Mouse (Mus musculus) small intestine, adult 2 months (tissue): Measurements from ENCODE around the gene Ptpn23.

ENCODE experiments used
- CTCF ChIP-seq: fragments of 200-500 bp; IDR thresholded peaks from 2 replicates; pipeline ENCODE4 v1.5.1; 2012; ENCODE audit warnings: low read depth, mild to moderate bottlenecking, control low read depth, inconsistent platforms, low read length, moderate library complexity, mixed read lengths; ENCODE audit not compliant: insufficient replicate concordance, insufficient read length; ENCODE audit errors: extremely low read depth
- POLR2A ChIP-seq: fragments of 200-500 bp; IDR thresholded peaks from 2 replicates; pipeline ENCODE4 v1.6.1; 2012; ENCODE audit warnings: low read depth, mild to moderate bottlenecking, control low read depth, inconsistent platforms, low read length, moderate library complexity

DNA sequence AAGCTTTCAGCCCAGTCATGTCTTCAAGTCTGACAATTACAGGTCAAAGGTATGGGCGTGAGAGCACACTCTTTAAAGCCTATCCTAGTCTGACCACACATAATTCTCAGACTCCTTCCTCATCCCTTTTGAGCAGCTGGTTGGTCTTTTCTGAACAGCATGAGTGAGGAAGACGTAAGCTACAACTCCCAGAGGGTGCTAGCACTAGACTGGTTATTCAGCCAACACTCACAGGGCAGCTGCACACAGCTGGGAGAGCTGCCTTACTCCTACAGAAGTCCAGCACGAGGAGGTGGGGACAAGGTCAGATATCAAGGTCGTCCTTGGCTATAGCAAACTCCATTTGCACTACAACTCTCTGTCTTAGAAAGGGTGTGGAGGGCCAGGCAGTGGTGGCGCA lies 7.4 kb downstream of the Ptpn23 start:
- TF ChIP-seq POLR2A (no peak), CTCF (no peak)
